Mouse (Mus musculus) CH12.LX (cell line): ENCODE results near the gene Gnat1. TPM values are rescaled to one million over a fixed set of nuclear protein-coding genes. Genes with fewer than 3 reads are reported as not detected.

Experiments
- DNase-seq: peaks from one replicate; pipeline ENCODE4 v3.0.0-alpha.2; 2013; ENCODE audit errors: extremely low read depth
- H3K27ac ChIP-seq: 2 replicates; pipeline ENCODE4 v1.5.1; 2012; ENCODE audit warnings: low read depth, mild to moderate bottlenecking, control low read depth, moderate library complexity; ENCODE audit not compliant: insufficient read depth
- H3K27me3 ChIP-seq: replicated peaks from 2 replicates; pipeline ENCODE3; 2012; ENCODE audit warnings: inconsistent platforms
- H3K36me3 ChIP-seq, 2 experiments: replicated peaks in 1 of 2; 2 replicates each; pipeline versions ENCODE3 to v1.6.1; 2012; ENCODE audit warnings: inconsistent platforms in 1 of 2, low read length in 1 of 2, mild to moderate bottlenecking in 1 of 2, mixed read lengths in 1 of 2, moderate library complexity in 1 of 2; ENCODE audit not compliant: control insufficient read depth in 1 of 2, insufficient read depth in 1 of 2
- H3K4me1 ChIP-seq, 2 experiments: 2 replicates each; pipeline ENCODE4 v1.6.1; 2012; ENCODE audit warnings: inconsistent platforms in 1 of 2, moderate library complexity in 1 of 2; ENCODE audit not compliant: insufficient read depth in 2 of 2, control insufficient read depth in 1 of 2
- H3K4me2 ChIP-seq: 2 replicates; pipeline ENCODE4 v1.6.1; 2012; ENCODE audit warnings: low read depth, mild to moderate bottlenecking, control low read depth; ENCODE audit not compliant: poor library complexity, insufficient read depth, severe bottlenecking
- H3K4me3 ChIP-seq, 3 experiments: fragments of 150-350 bp in 1 of 3; sonication (generic) in 1 of 3; replicated peaks in 1 of 3; 2 replicates each; pipeline versions ENCODE3 to v1.5.1; 2011 to 2012; ENCODE audit warnings: low read depth in 2 of 3, low read length in 2 of 3, mild to moderate bottlenecking in 2 of 3, moderate library complexity in 2 of 3, control low read depth in 1 of 3, improper control_type of control experiment in 1 of 3, inconsistent platforms in 1 of 3, mixed read lengths in 1 of 3; ENCODE audit not compliant: poor library complexity in 1 of 3
- H3K79me2 ChIP-seq: replicated peaks from 2 replicates; pipeline ENCODE4 v1.6.1; 2012; ENCODE audit warnings: mild to moderate bottlenecking, moderate library complexity; ENCODE audit not compliant: control insufficient read depth, poor library complexity, insufficient read depth, severe bottlenecking; ENCODE audit errors: extremely low read depth
- H3K9ac ChIP-seq: 2 replicates; pipeline ENCODE4 v1.6.1; 2012; ENCODE audit warnings: low read depth, mild to moderate bottlenecking, control low read depth, moderate library complexity; ENCODE audit not compliant: insufficient read depth
- H3K9me3 ChIP-seq: replicated peaks from 2 replicates; pipeline ENCODE3; 2012; ENCODE audit warnings: low read length, inconsistent platforms, mixed read lengths
- CHD1 ChIP-seq: IDR thresholded peaks from 2 replicates; pipeline ENCODE4 v1.6.1; 2012; ENCODE audit warnings: low read depth, low read length, improper control_type of control experiment, inconsistent platforms
- CHD2 ChIP-seq: IDR thresholded peaks from 2 replicates; pipeline ENCODE4 v1.6.1; 2011; ENCODE audit warnings: low read length, improper control_type of control experiment
- E2F4 ChIP-seq: IDR thresholded peaks from 2 replicates; pipeline ENCODE4 v1.6.1; 2011; ENCODE audit warnings: low read depth, low read length, improper control_type of control experiment; ENCODE audit not compliant: insufficient replicate concordance
- ELF1 ChIP-seq: IDR thresholded peaks from 2 replicates; pipeline ENCODE4 v1.6.1; 2014; ENCODE audit warnings: low read depth, mild to moderate bottlenecking, inconsistent platforms, low read length, improper control_type of control experiment
- EP300 ChIP-seq: IDR thresholded peaks from 2 replicates; pipeline ENCODE4 v1.6.1; 2011; ENCODE audit warnings: low read length, improper control_type of control experiment
- ETS1 ChIP-seq: conservative IDR thresholded peaks from 2 replicates; pipeline ENCODE4 v1.6.1; 2012; ENCODE audit warnings: low read depth, mild to moderate bottlenecking, inconsistent platforms, low read length, improper control_type of control experiment, moderate library complexity
- GABPA ChIP-seq: IDR thresholded peaks from 2 replicates; pipeline ENCODE4 v1.6.1; 2012; ENCODE audit warnings: low read depth, low read length, improper control_type of control experiment, inconsistent platforms; ENCODE audit not compliant: insufficient replicate concordance
- JUN ChIP-seq: IDR thresholded peaks from 2 replicates; pipeline ENCODE4 v1.6.1; 2011; ENCODE audit warnings: low read depth, mild to moderate bottlenecking, low read length, improper control_type of control experiment, moderate library complexity; ENCODE audit not compliant: insufficient read depth
- JUND ChIP-seq: conservative IDR thresholded peaks from 2 replicates; pipeline ENCODE4 v1.6.1; 2011; ENCODE audit warnings: low read depth, low read length, improper control_type of control experiment
- KAT2A ChIP-seq: IDR thresholded peaks from 2 replicates; pipeline ENCODE4 v1.6.1; 2012; ENCODE audit warnings: low read length, improper control_type of control experiment, inconsistent platforms; ENCODE audit not compliant: insufficient replicate concordance
- MAFK ChIP-seq: IDR thresholded peaks from 2 replicates; pipeline ENCODE4 v1.6.1; 2011; ENCODE audit warnings: low read length, improper control_type of control experiment; ENCODE audit not compliant: insufficient replicate concordance
- MAX ChIP-seq: IDR thresholded peaks from 2 replicates; pipeline ENCODE4 v1.6.1; 2011; ENCODE audit warnings: low read length, improper control_type of control experiment
- MAZ ChIP-seq: IDR thresholded peaks from 2 replicates; pipeline ENCODE4 v1.6.1; 2012; ENCODE audit warnings: low read depth, mild to moderate bottlenecking, inconsistent platforms, low read length, improper control_type of control experiment, moderate library complexity
- MEF2A ChIP-seq: IDR thresholded peaks from 2 replicates; pipeline ENCODE4 v1.6.1; 2014; ENCODE audit warnings: low read depth, mild to moderate bottlenecking, inconsistent platforms, low read length, improper control_type of control experiment, borderline replicate concordance
- MXI1 ChIP-seq: IDR thresholded peaks from 2 replicates; pipeline ENCODE4 v1.6.1; 2011; ENCODE audit warnings: mild to moderate bottlenecking, low read depth, low read length, improper control_type of control experiment
- NRF1 ChIP-seq: IDR thresholded peaks from 2 replicates; pipeline ENCODE4 v1.6.1; 2014; ENCODE audit warnings: low read depth, mild to moderate bottlenecking, inconsistent platforms, low read length, improper control_type of control experiment, moderate library complexity
- RAD21 ChIP-seq: IDR thresholded peaks from 2 replicates; pipeline ENCODE4 v1.6.1; 2011; ENCODE audit warnings: low read depth, mild to moderate bottlenecking, low read length, improper control_type of control experiment, moderate library complexity
- RCOR1 ChIP-seq: conservative IDR thresholded peaks from 2 replicates; pipeline ENCODE4 v1.6.1; 2012; ENCODE audit warnings: low read depth, mild to moderate bottlenecking, inconsistent platforms, low read length, improper control_type of control experiment
- SIN3A ChIP-seq: IDR thresholded peaks from 2 replicates; pipeline ENCODE4 v1.6.1; 2012; ENCODE audit warnings: low read length, improper control_type of control experiment, inconsistent platforms
- USF1 ChIP-seq: IDR thresholded peaks from 2 replicates; pipeline ENCODE4 v1.6.1; 2014; ENCODE audit warnings: low read depth, mild to moderate bottlenecking, inconsistent platforms, low read length, improper control_type of control experiment
- ZKSCAN1 ChIP-seq: IDR thresholded peaks from 2 replicates; pipeline ENCODE4 v1.6.1; 2012; ENCODE audit warnings: low read depth, inconsistent platforms, low read length, improper control_type of control experiment, borderline replicate concordance
- ZNF384 ChIP-seq: IDR thresholded peaks from 2 replicates; pipeline ENCODE4 v1.6.1; 2012; ENCODE audit warnings: low read depth, low read length, improper control_type of control experiment, inconsistent platforms
- dilution Hi-C: fragments of 300-500 bp; cut with MboI; formaldehyde crosslinking; loops from 2 replicates; pipeline ENCODE4 v1.14.3; 2020; ENCODE audit warnings: low sequenced_read_pairs; ENCODE audit not compliant: extremely low pct_unique_long_range_greater_than_20kb, extremely low pct_ligation_motif_present
- in situ Hi-C: fragments of 300-500 bp; cut with MboI; formaldehyde crosslinking; loops from 3 replicates; pipeline ENCODE4 v1.14.3; 2019; ENCODE audit warnings: low sequenced_read_pairs, low pct_ligation_motif_present, low pct_unique_long_range_greater_than_20kb, mixed read lengths
- polyA plus RNA-seq: library from polyadenylated mRNA; unstranded; fragments of >175 nt; gene quantifications from 2 replicates; pipeline ENCODE4 v1.2.1, GENCODE M21; 2012; ENCODE audit warnings: low read depth; ENCODE audit not compliant: insufficient read length
- total RNA-seq, 2 experiments: library from RNA; depleted of rRNA; stranded (reverse); fragments of 300-350 nt in 1 of 2; fragments of >200 nt in 1 of 2; gene quantifications; 2 replicates each; pipeline ENCODE4 v1.2.3; 2012 to 2014

Gnat1 gene
- not detected in 2 replicates for total RNA-seq (2012; rRNA removed)
- not detected in 2 replicates for total RNA-seq (2014; rRNA removed)
- 2.0 and 3.0 TPM in 2 replicates for polyA plus RNA-seq

- in situ Hi-C loops: loop anchor here (5.0 kb wide), 1 partner anchor 37 kb away; no protein-coding TSS in a partner anchor
- no peak within 1 kb of the TSS for H3K4me3 ChIP-seq
- DNase-seq: no peak
- dilution Hi-C loops: no loop called here
- TF ChIP-seq GABPA (no peak), CHD2 (no peak), MAZ (no peak), ELF1 (no peak), EP300 (no peak), JUND (no peak), MAX (no peak)
- TF ChIP-seq, all 38 proteins: peak for 0
- no peak within 1 kb of the TSS for H3K27ac ChIP-seq
- H3K4me1 ChIP-seq: peaks cover 8 to 25% of the 10 kb centered on the region in 2 experiments
- no peak within 1 kb of the TSS for H3K4me2 ChIP-seq
- H3K36me3 ChIP-seq: no peaks in the 10 kb centered on the region
- H3K79me2 ChIP-seq: no peaks in the 10 kb centered on the region
- no peaks in the 10 kb centered on the region for H3K9me3 ChIP-seq
- peaks cover 83% of the 10 kb centered on the region for H3K27me3 ChIP-seq
- H3K9ac ChIP-seq: no peak within 1 kb of the TSS
These were observed at the start of gene Gnat1 for GRCm38 (mm10) chr9:107679501-107679900. Gene Gnat1, minus strand, starts transcription at chr9:107679712.

- Histone ChIP-seq H3K4me2 (no peak overlapping the region), H3K27me3 (peaks cover 70% of the 10 kb centered on the region), H3K4me1 (0 out of 4 replicates have a peak, but pooled peaks cover 0 to 3% of the 10 kb centered on the region in 2 experiments), H3K79me2 (no peaks in the 10 kb centered on the region), H3K4me3 (no peak overlapping the region), H3K36me3 (no peaks in the 10 kb centered on the region), H3K9me3 (no peaks in the 10 kb centered on the region), H3K9ac (no peak overlapping the region), H3K27ac (no peak overlapping the region)
- in situ Hi-C loops (no loop called here), dilution Hi-C loops (no loop called here)
- no peak for TF ChIP-seq JUN
- TF ChIP-seq NRF1: no peak
- no peak for TF ChIP-seq MAZ
- TF ChIP-seq ELF1: no peak
- no peak for TF ChIP-seq ETS1
- TF ChIP-seq GABPA: no peak
- TF ChIP-seq RAD21: no peak
- TF ChIP-seq MAX: no peak
- no peak for TF ChIP-seq RCOR1
- TF ChIP-seq ZNF384: no peak
- no peak for TF ChIP-seq MEF2A
- no peak for TF ChIP-seq SIN3A
- no peak for TF ChIP-seq MXI1
- TF ChIP-seq CHD1: no peak
- no peak for TF ChIP-seq E2F4
- no peak for TF ChIP-seq ZKSCAN1
- TF ChIP-seq USF1: no peak
- no peak for TF ChIP-seq KAT2A
- TF ChIP-seq MAFK: no peak
- no peak for DNase-seq
These were observed 49.6 kb upstream of the Gnat1 start for GRCm38 (mm10) chr9:107728919-107729670.
